Mouse (Mus musculus): ENCODE measurements around the gene Rccd1. TPM values are rescaled to one million over a fixed set of nuclear protein-coding genes. Genes with fewer than 3 reads are reported as not detected.

Gene Rccd1
- polyA plus RNA-seq, 2 experiments = 1.6 to 6.6 TPM

DNA sequence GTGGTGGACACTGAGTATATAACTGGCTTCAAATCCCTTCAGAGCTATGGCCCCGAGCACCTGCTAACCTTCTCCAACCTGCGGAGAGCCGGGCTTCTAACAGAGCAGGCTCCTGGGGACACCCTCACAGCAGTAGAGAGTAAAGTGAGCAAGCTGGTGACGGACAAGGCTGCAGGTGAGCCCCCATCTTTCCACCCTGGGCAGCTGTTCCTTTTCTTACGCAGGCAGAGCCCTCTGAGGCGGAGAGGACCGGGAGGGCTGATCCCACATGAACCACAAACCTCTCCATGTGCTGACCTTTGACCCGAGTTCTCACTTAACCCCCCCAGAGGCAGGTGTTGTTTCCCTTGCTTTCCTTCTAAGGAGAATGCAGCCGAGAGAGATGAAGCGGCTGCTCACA, 36.5 kb downstream of the Rccd1 start:
- H3K9me3 ChIP-seq (ENCODE audit: control insufficient read depth, low read length) = no peaks in the 10 kb centered on the region
- H3K27ac ChIP-seq = no peak overlapping the region
- H3K36me3 ChIP-seq (replicated peaks; ENCODE audit: control insufficient read depth, insufficient read depth, low read depth) = peaks cover 9% of the 10 kb centered on the region; the same call in 1 of the 2 replicates
- TF ChIP-seq CTCF (IDR thresholded peaks at IDR 0.05; ENCODE audit: low read depth) = no peak
- TF ChIP-seq EP300 (IDR thresholded peaks at IDR 0.05; ENCODE audit: low read depth) = no peak
- H3K4me3 ChIP-seq (ENCODE audit: insufficient read depth in 1 of 2, low read depth in 2 of 2, low read length in 2 of 2) = no peak overlapping the region
- H3K4me2 ChIP-seq (ENCODE audit: low read depth) = no peak overlapping the region
- peaks cover 11 to 13% of the 10 kb centered on the region in 2 experiments for H3K4me1 ChIP-seq (replicated peaks; ENCODE audit: control insufficient read depth in 2 of 2, insufficient read depth in 2 of 2, low read length in 1 of 2)
- WGBS (ENCODE audit: insufficient replicate concordance) = 83% methylated on average over 10 of the region's 10 CpGs
- DNase-seq (ENCODE audit: low read depth in 3 of 3, low spot score in 3 of 3) (no peak), ATAC-seq (ENCODE audit: insufficient read depth) (no peak)
- H3K9ac ChIP-seq (replicated peaks) = no peak overlapping the region
- no peaks in the 10 kb centered on the region for H3K27me3 ChIP-seq (ENCODE audit: control insufficient read depth, insufficient read depth, low read length)

GRCm38 (mm10) chr7:80285725-80286124, 38.5 kb downstream of the Rccd1 start:
- no peak for TF ChIP-seq EP300 (IDR thresholded peaks at IDR 0.05; ENCODE audit: low read depth)
- no peak for TF ChIP-seq CTCF (IDR thresholded peaks at IDR 0.05; ENCODE audit: low read depth)
- H3K36me3 ChIP-seq (replicated peaks; ENCODE audit: control insufficient read depth, insufficient read depth, low read depth) = peaks cover 9% of the 10 kb centered on the region; the same call in 1 of the 2 replicates
- ATAC-seq (ENCODE audit: insufficient read depth) = no peak
- no peaks in the 10 kb centered on the region for H3K9me3 ChIP-seq (ENCODE audit: control insufficient read depth, low read length)
- H3K4me2 ChIP-seq (ENCODE audit: low read depth) = no peak overlapping the region
- no peak overlapping the region for H3K4me3 ChIP-seq (ENCODE audit: insufficient read depth in 1 of 2, low read depth in 2 of 2, low read length in 2 of 2)
- H3K9ac ChIP-seq (replicated peaks) = no peak overlapping the region
- DNase-seq (ENCODE audit: low read depth in 3 of 3, low spot score in 3 of 3) = no peak
- H3K27ac ChIP-seq = no peak overlapping the region
- no peaks in the 10 kb centered on the region for H3K27me3 ChIP-seq (ENCODE audit: control insufficient read depth, insufficient read depth, low read length)
- peaks cover 4 to 8% of the 10 kb centered on the region in 2 experiments for H3K4me1 ChIP-seq (replicated peaks; ENCODE audit: control insufficient read depth in 2 of 2, insufficient read depth in 2 of 2, low read length in 1 of 2)
- WGBS (ENCODE audit: insufficient replicate concordance) = 90% methylated on average over 6 of the region's 6 CpGs

DNA sequence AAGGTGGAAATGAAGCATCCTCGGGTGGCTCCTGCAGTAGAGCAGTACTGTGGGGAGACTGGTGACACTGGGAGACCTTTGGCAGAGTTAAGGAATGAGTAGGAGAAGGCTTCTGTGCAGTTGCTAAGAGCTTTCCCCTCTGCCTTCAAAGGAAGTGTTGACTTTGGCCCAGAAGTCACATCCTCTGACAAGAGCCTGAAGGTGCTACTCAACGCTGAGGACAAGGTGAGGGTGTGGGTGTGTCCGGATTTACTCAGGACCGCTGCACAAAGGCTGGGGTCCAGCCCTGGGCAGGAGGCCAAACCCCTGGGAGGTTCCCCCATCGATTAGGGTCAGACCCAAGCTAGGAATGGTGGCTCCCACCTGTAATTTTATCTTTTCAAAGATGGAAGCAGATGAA, 39.9 kb downstream of the Rccd1 start:
- no peak for TF ChIP-seq EP300 (IDR thresholded peaks at IDR 0.05; ENCODE audit: low read depth)
- no peak for TF ChIP-seq CTCF (IDR thresholded peaks at IDR 0.05; ENCODE audit: low read depth)
- H3K36me3 ChIP-seq (replicated peaks; ENCODE audit: control insufficient read depth, insufficient read depth, low read depth) = peaks cover 9% of the 10 kb centered on the region; the same call in 1 of the 2 replicates

GRCm38 (mm10) chr7:80283226-80283918, 40.9 kb downstream of the Rccd1 start:
- Histone ChIP-seq H3K36me3 (replicated peaks; ENCODE audit: control insufficient read depth, insufficient read depth, low read depth) (peaks cover 9% of the 10 kb centered on the region), H3K4me1 (replicated peaks; ENCODE audit: control insufficient read depth in 2 of 2, insufficient read depth in 2 of 2, low read length in 1 of 2) (peaks cover 4 to 8% of the 10 kb centered on the region in 2 experiments), H3K27me3 (ENCODE audit: control insufficient read depth, insufficient read depth, low read length) (no peaks in the 10 kb centered on the region), H3K4me2 (ENCODE audit: low read depth) (peak overlapping the region; percentile 8), H3K27ac (no peak overlapping the region), H3K9ac (replicated peaks) (peak overlapping the region; percentile 3; the same call in 1 of the 2 replicates), H3K4me3 (ENCODE audit: insufficient read depth in 1 of 2, low read depth in 2 of 2, low read length in 2 of 2) (no peak overlapping the region), H3K9me3 (ENCODE audit: control insufficient read depth, low read length) (no peaks in the 10 kb centered on the region)
- ATAC-seq (ENCODE audit: insufficient read depth) = 0 out of 2 replicates have a peak, but pooled peaks have one; percentile 47
- DNase-seq (ENCODE audit: low read depth in 3 of 3, low spot score in 3 of 3) = peak in 1 of 3 experiments; percentile 49
- WGBS (ENCODE audit: insufficient replicate concordance) = 60% methylated on average over 3 of the region's 3 CpGs
- TF ChIP-seq EP300 (IDR thresholded peaks at IDR 0.05; ENCODE audit: low read depth) (peak; percentile 51; the same call in 1 of the 2 replicates), CTCF (IDR thresholded peaks at IDR 0.05; ENCODE audit: low read depth) (no peak)

More for the DNA sequence above, 39.9 kb downstream of the Rccd1 start:
- Histone ChIP-seq H3K9me3 (ENCODE audit: control insufficient read depth, low read length) (no peaks in the 10 kb centered on the region), H3K4me2 (ENCODE audit: low read depth) (no peak overlapping the region), H3K4me1 (replicated peaks; ENCODE audit: control insufficient read depth in 2 of 2, insufficient read depth in 2 of 2, low read length in 1 of 2) (peaks cover 4 to 8% of the 10 kb centered on the region in 2 experiments), H3K9ac (replicated peaks) (no peak overlapping the region), H3K27me3 (ENCODE audit: control insufficient read depth, insufficient read depth, low read length) (no peaks in the 10 kb centered on the region), H3K27ac (no peak overlapping the region), H3K4me3 (ENCODE audit: insufficient read depth in 1 of 2, low read depth in 2 of 2, low read length in 2 of 2) (no peak overlapping the region)
- DNase-seq (ENCODE audit: low read depth in 3 of 3, low spot score in 3 of 3) (no peak), ATAC-seq (ENCODE audit: insufficient read depth) (no peak)
- 83% methylated on average over 5 of the region's 5 CpGs for WGBS (ENCODE audit: insufficient replicate concordance)

DNA sequence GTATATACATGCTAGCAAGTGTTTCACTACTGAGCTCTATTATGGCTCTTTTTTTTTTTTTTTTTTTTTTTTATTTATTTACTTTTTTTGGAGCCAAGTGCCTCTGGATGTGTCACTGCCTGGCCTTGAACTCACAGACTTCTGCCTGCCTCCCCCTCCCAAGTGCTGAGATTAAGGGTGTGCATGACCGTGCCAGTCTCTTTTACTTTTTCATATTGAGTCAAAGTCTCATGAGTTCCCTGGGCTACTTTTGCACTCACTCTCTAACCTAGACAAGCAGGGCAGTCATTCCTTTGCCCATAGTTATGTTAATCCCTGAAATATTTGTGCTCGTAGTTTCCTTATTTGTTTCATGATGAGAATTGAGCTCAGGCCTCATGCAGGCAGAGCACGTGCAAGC, 42.6 kb downstream of the Rccd1 start:
- Histone ChIP-seq H3K4me3 (ENCODE audit: insufficient read depth in 1 of 2, low read depth in 2 of 2, low read length in 2 of 2) (no peak overlapping the region), H3K4me1 (replicated peaks; ENCODE audit: control insufficient read depth in 2 of 2, insufficient read depth in 2 of 2, low read length in 1 of 2) (peaks cover 4 to 6% of the 10 kb centered on the region in 2 experiments), H3K27ac (no peak overlapping the region), H3K27me3 (ENCODE audit: control insufficient read depth, insufficient read depth, low read length) (no peaks in the 10 kb centered on the region), H3K4me2 (ENCODE audit: low read depth) (no peak overlapping the region), H3K9ac (replicated peaks) (no peak overlapping the region), H3K36me3 (replicated peaks; ENCODE audit: control insufficient read depth, insufficient read depth, low read depth) (peaks cover 3% of the 10 kb centered on the region), H3K9me3 (ENCODE audit: control insufficient read depth, low read length) (no peaks in the 10 kb centered on the region)
- WGBS (ENCODE audit: insufficient replicate concordance) = 80% methylated on average over 3 of the region's 3 CpGs
- ATAC-seq (ENCODE audit: insufficient read depth) = no peak
- no peak for TF ChIP-seq EP300 (IDR thresholded peaks at IDR 0.05; ENCODE audit: low read depth)
- TF ChIP-seq CTCF (IDR thresholded peaks at IDR 0.05; ENCODE audit: low read depth) = no peak
- DNase-seq (ENCODE audit: low read depth in 3 of 3, low spot score in 3 of 3) = no peak
